Mouse (Mus musculus) liver, embryonic 12.5 days (tissue): ENCODE data around the gene Gnai1. TPM values are rescaled to one million over a fixed set of nuclear protein-coding genes. Genes with fewer than 3 reads are reported as not detected.
"Not testable (repeated sequence)": the region's sequence is repeated elsewhere in the genome, so short reads cannot be mapped to it uniquely, and the experiment has no call there.

Experiments used
- ATAC-seq: fragments of 200-750 bp; cut with Nextera tagmentation; 2 replicates; pipeline ENCODE4 v1.8.0; 2017; ENCODE audit warnings: moderate number of reproducible peaks, mild to moderate bottlenecking, moderate library complexity
- H3K27ac ChIP-seq: fragments of 300-500 bp; sonication (generic); 2 replicates; pipeline ENCODE4 v1.5.1; 2016; ENCODE audit warnings: mild to moderate bottlenecking
- H3K27me3 ChIP-seq: fragments of 300-500 bp; sonication (generic); replicated peaks from 2 replicates; pipeline ENCODE4 v1.6.1; 2016; ENCODE audit warnings: mild to moderate bottlenecking, moderate library complexity
- H3K36me3 ChIP-seq: fragments of 300-500 bp; sonication (generic); 2 replicates; pipeline ENCODE4 v1.6.1; 2016; ENCODE audit warnings: mild to moderate bottlenecking, moderate library complexity
- H3K4me1 ChIP-seq: fragments of 300-500 bp; sonication (generic); 2 replicates; pipeline ENCODE4 v1.6.1; 2016
- H3K4me2 ChIP-seq: fragments of 300-500 bp; sonication (generic); 2 replicates; pipeline ENCODE4 v1.6.1; 2016; ENCODE audit warnings: mild to moderate bottlenecking, moderate library complexity
- H3K4me3 ChIP-seq: fragments of 300-500 bp; sonication (generic); 2 replicates; pipeline ENCODE4 v1.5.1; 2016; ENCODE audit warnings: mild to moderate bottlenecking, moderate library complexity
- H3K9ac ChIP-seq: fragments of 300-500 bp; sonication (generic); 2 replicates; pipeline ENCODE4 v1.6.1; 2016; ENCODE audit warnings: mild to moderate bottlenecking, moderate library complexity
- H3K9me3 ChIP-seq: fragments of 300-500 bp; sonication (generic); replicated peaks from 2 replicates; pipeline ENCODE4 v1.6.1; 2016; ENCODE audit warnings: mild to moderate bottlenecking, moderate library complexity
- WGBS: fragments of 180-500 bp; shearing (Covaris S2); methylation state at CpG from one replicate; pipeline ENCODE4 v1.1.7; 2016; ENCODE audit not compliant: insufficient replicate concordance; 5-methylcytosine and 5-hydroxymethylcytosine counted together
- polyA plus RNA-seq: library from polyadenylated mRNA; unstranded; fragments of >200 nt; fragmentation: Nextera tagmentation; extraction: Ambion mirVana; gene quantifications from 2 replicates; pipeline ENCODE4 v1.2.1, GENCODE M21; 2016

The Gnai1 gene
- polyA plus RNA-seq: 3.6 and 4.2 TPM in 2 replicates

- Histone ChIP-seq H3K9ac (peak within 1 kb of the TSS; percentile 50), H3K4me3 (peak within 1 kb of the TSS; percentile 60), H3K27me3 (peaks cover 40% of the 10 kb centered on the region), H3K36me3 (no peaks in the 10 kb centered on the region), H3K4me2 (peak within 1 kb of the TSS; percentile 78), H3K27ac (no peak within 1 kb of the TSS), H3K9me3 (no peaks in the 10 kb centered on the region), H3K4me1 (0 out of 2 replicates have a peak, but pooled peaks cover 8% of the 10 kb centered on the region)
- ATAC-seq: peak; percentile 76
- under 1% methylated on average over 67 of the region's 76 CpGs for WGBS
Observed at GRCm38 (mm10) chr5:18360281-18360819, at the start of gene Gnai1. Gnai1 (minus strand) TSS chr5:18360355.

GRCm38 (mm10) chr5:18367864-18368263 lies 7.7 kb upstream of the Gnai1 start:
- H3K4me1 ChIP-seq: no peaks in the 10 kb centered on the region

GRCm38 (mm10) chr5:18365460-18365859 lies 5.3 kb upstream of the Gnai1 start:
- H3K36me3 ChIP-seq: no peaks in the 10 kb centered on the region
- H3K27me3 ChIP-seq: peaks cover 16% of the 10 kb centered on the region
- H3K9ac ChIP-seq: no peak overlapping the region
- no peak overlapping the region for H3K4me3 ChIP-seq
- no peaks in the 10 kb centered on the region for H3K9me3 ChIP-seq
- WGBS: 65% methylated on average over 3 of the region's 3 CpGs
- no peaks in the 10 kb centered on the region for H3K4me1 ChIP-seq
- H3K4me2 ChIP-seq: no peak overlapping the region
- no peak for ATAC-seq
- H3K27ac ChIP-seq: no peak overlapping the region

More at GRCm38 (mm10) chr5:18367864-18368263, 7.7 kb upstream of the Gnai1 start:
- H3K4me2 ChIP-seq: no peak overlapping the region
- H3K27me3 ChIP-seq: no peaks in the 10 kb centered on the region
- no peaks in the 10 kb centered on the region for H3K36me3 ChIP-seq
- ATAC-seq: no peak
- no peak overlapping the region for H3K9ac ChIP-seq
- H3K27ac ChIP-seq: no peak overlapping the region
- H3K4me3 ChIP-seq: no peak overlapping the region
- WGBS: 28% methylated on average over 2 of the region's 2 CpGs
- H3K9me3 ChIP-seq: no peaks in the 10 kb centered on the region

- peak overlapping the region; percentile 60; the same call in 1 of the 2 replicates for H3K4me3 ChIP-seq
- ATAC-seq: no peak
- 32% methylated on average over 6 of the region's 6 CpGs for WGBS
- H3K4me1 ChIP-seq: 0 out of 2 replicates have a peak, but pooled peaks cover 8% of the 10 kb centered on the region
- no peak overlapping the region for H3K27ac ChIP-seq
- peak overlapping the region; percentile 78 for H3K4me2 ChIP-seq
- H3K9ac ChIP-seq: no peak overlapping the region
- H3K9me3 ChIP-seq: no peaks in the 10 kb centered on the region
- H3K27me3 ChIP-seq: peaks cover 40% of the 10 kb centered on the region
- H3K36me3 ChIP-seq: no peaks in the 10 kb centered on the region
Observed at GRCm38 (mm10) chr5:18360956-18361355, 801 bp upstream of the Gnai1 start.

GRCm38 (mm10) chr5:18359376-18360280 lies 527 bp downstream of the Gnai1 start:
- Histone ChIP-seq H3K9me3 (no peaks in the 10 kb centered on the region), H3K4me2 (peak overlapping the region; percentile 78), H3K27me3 (peaks cover 40% of the 10 kb centered on the region), H3K36me3 (no peaks in the 10 kb centered on the region), H3K4me3 (peak overlapping the region; percentile 60), H3K4me1 (0 out of 2 replicates have a peak, but pooled peaks cover 8% of the 10 kb centered on the region), H3K27ac (no peak overlapping the region), H3K9ac (peak overlapping the region; percentile 50)
- WGBS: 1% methylated on average over 65 of the region's 76 CpGs
- ATAC-seq: peak; percentile 65

GRCm38 (mm10) chr5:18358778-18359177 lies 1.4 kb downstream of the Gnai1 start:
- Histone ChIP-seq H3K36me3 (no peaks in the 10 kb centered on the region), H3K4me1 (0 out of 2 replicates have a peak, but pooled peaks cover 8% of the 10 kb centered on the region), H3K9ac (no peak overlapping the region), H3K9me3 (no peaks in the 10 kb centered on the region), H3K4me3 (peak overlapping the region; percentile 60; the same call in 1 of the 2 replicates), H3K27me3 (peaks cover 40% of the 10 kb centered on the region), H3K27ac (no peak overlapping the region), H3K4me2 (peak overlapping the region; percentile 78)
- no peak for ATAC-seq
- 27% methylated on average over 6 of the region's 6 CpGs for WGBS

GRCm38 (mm10) chr5:18358191-18358590 lies 2.0 kb downstream of the Gnai1 start:
- 8% methylated on average over 3 of the region's 3 CpGs for WGBS
- H3K4me1 ChIP-seq: 0 out of 2 replicates have a peak, but pooled peaks cover 8% of the 10 kb centered on the region
- H3K4me2 ChIP-seq: no peak overlapping the region
- no peaks in the 10 kb centered on the region for H3K9me3 ChIP-seq
- H3K27me3 ChIP-seq: peaks cover 40% of the 10 kb centered on the region
- no peak for ATAC-seq
- no peaks in the 10 kb centered on the region for H3K36me3 ChIP-seq
- H3K27ac ChIP-seq: no peak overlapping the region
- no peak overlapping the region for H3K9ac ChIP-seq
- no peak overlapping the region for H3K4me3 ChIP-seq

GRCm38 (mm10) chr5:18347297-18347696 lies 12.9 kb downstream of the Gnai1 start:
- ATAC-seq: no peak
- Histone ChIP-seq H3K9ac (no peak overlapping the region), H3K4me1 (no peaks in the 10 kb centered on the region), H3K4me2 (no peak overlapping the region), H3K27me3 (no peaks in the 10 kb centered on the region), H3K4me3 (no peak overlapping the region), H3K9me3 (no peaks in the 10 kb centered on the region), H3K27ac (no peak overlapping the region), H3K36me3 (no peaks in the 10 kb centered on the region)
- 77% methylated on average over 3 of the region's 3 CpGs for WGBS

- 61% methylated on average over 4 of the region's 4 CpGs for WGBS
- no peaks in the 10 kb centered on the region for H3K36me3 ChIP-seq
- H3K27ac ChIP-seq: no peak overlapping the region
- no peaks in the 10 kb centered on the region for H3K27me3 ChIP-seq
- H3K4me2 ChIP-seq: no peak overlapping the region
- H3K9ac ChIP-seq: no peak overlapping the region
- H3K4me1 ChIP-seq: no peaks in the 10 kb centered on the region
- H3K4me3 ChIP-seq: no peak overlapping the region
- no peaks in the 10 kb centered on the region for H3K9me3 ChIP-seq
- no peak for ATAC-seq
Observed at GRCm38 (mm10) chr5:18343455-18344142, 16.6 kb downstream of the Gnai1 start.

GRCm38 (mm10) chr5:18342765-18343454 lies 17.2 kb downstream of the Gnai1 start:
- H3K9ac ChIP-seq: no peak overlapping the region
- ATAC-seq: no peak
- H3K4me2 ChIP-seq: no peak overlapping the region
- no peaks in the 10 kb centered on the region for H3K4me1 ChIP-seq
- H3K27ac ChIP-seq: no peak overlapping the region
- H3K9me3 ChIP-seq: no peaks in the 10 kb centered on the region
- no peak overlapping the region for H3K4me3 ChIP-seq
- WGBS: 73% methylated on average over 4 of the region's 4 CpGs
- no peaks in the 10 kb centered on the region for H3K27me3 ChIP-seq
- H3K36me3 ChIP-seq: no peaks in the 10 kb centered on the region

- not testable (repeated sequence) for H3K9ac ChIP-seq, H3K4me2 ChIP-seq, H3K9me3 ChIP-seq, H3K27ac ChIP-seq, H3K36me3 ChIP-seq, H3K4me1 ChIP-seq, H3K27me3 ChIP-seq, ATAC-seq, H3K4me3 ChIP-seq
- WGBS: 57% methylated on average over 1 of the region's 1 CpGs
Observed at GRCm38 (mm10) chr5:18341876-18342275, 18.3 kb downstream of the Gnai1 start.
